Mouse (Mus musculus) megakaryocyte, embryonic 14.5 days (primary cell): ENCODE measurements at regions not wholly inside any gene's neighbourhood (a gene's known extent, or its start where the extent isn't known, plus 50 kb on each side); places are given as distances from the start of the nearest gene placed in this dataset.

ENCODE experiments used
- FLI1 ChIP-seq: IDR thresholded peaks from 2 replicates; pipeline ENCODE4 v1.6.1; 2012; ENCODE audit warnings: low read length, inconsistent platforms, mixed read lengths
- GATA1 ChIP-seq: IDR thresholded peaks from 3 replicates; pipeline ENCODE4 v1.6.1; 2012; ENCODE audit warnings: mixed read lengths, low read length, inconsistent platforms, borderline replicate concordance

- TF ChIP-seq GATA1 (no peak), FLI1 (no peak)
These were observed 113.5 kb upstream of the Clint1 start for GRCm38 (mm10) chr11:45738331-45738730.
